Mouse (Mus musculus) A20 (cell line): ENCODE measurements around the gene H2al1m.
"Not testable (repeated sequence)": the region's sequence is repeated elsewhere in the genome, so short reads cannot be mapped to it uniquely, and the experiment has no call there.

Source experiments
- DNase-seq: peaks from one replicate; pipeline ENCODE4 v3.0.0-alpha.2; 2011; ENCODE audit warnings: low read depth, low spot score

H2al1m gene

DNA sequence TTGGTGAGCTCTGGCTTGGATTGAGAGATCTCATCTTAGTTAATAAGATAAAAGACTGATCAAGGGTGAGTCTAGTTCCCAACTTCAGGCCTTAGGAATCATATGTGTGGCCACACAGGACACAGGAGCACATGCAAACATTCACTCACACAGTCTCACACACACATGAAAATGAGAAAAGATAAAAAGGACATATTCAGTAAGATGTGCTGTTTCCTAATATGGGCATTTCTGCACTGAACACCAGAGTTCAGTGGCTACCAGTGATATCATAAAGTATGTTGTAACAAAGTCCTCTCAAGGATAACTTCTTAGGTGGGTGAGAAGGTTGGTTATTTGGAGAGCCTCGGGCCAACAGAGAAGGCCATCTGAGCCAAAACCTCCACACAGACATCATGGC, at the start of gene H2al1m:
H2al1m (plus strand) TSS at position 301 of the 400 bp plus-strand sequence.
- not testable (repeated sequence) for DNase-seq

DNA sequence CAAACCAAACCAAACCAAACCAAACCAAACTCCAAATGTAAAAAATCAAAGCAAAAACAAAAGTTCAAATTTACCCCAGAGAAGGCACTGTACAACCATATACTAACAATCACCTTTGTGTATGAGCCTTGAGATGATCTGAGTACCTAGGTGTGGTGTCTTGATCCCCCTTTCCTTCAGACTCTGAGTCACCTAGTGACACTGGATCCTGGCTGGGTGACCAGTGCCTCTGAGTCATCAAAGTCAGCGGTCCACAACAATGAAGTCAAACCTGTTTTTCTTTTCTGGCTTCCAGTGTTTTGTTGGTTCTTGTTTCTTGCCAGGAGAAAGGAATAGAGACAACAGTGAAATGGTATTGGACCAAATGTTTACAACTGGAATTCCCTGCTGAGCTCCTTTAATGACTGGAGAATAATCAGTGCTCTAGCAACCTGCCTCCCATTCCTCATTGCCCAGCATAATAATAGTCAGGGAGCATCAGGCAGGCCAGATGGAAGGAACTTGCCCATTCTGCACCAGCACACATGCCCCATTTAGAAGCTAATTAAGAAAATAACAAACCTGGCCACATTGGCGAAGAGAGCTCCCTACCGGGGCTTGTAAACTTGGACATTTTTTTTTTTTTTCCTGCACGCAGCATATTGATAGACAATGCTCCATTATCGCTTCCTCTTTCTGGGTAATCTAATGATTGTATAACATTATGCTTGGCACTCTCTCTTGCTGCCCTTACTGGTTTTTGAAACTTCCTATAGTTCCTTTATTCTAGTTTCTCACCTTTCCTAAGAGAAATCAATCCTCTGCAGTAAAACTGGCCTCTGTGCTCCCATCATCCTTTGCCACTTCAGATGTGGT, 42.6 kb upstream of the H2al1m start:
- no peak for DNase-seq

DNA sequence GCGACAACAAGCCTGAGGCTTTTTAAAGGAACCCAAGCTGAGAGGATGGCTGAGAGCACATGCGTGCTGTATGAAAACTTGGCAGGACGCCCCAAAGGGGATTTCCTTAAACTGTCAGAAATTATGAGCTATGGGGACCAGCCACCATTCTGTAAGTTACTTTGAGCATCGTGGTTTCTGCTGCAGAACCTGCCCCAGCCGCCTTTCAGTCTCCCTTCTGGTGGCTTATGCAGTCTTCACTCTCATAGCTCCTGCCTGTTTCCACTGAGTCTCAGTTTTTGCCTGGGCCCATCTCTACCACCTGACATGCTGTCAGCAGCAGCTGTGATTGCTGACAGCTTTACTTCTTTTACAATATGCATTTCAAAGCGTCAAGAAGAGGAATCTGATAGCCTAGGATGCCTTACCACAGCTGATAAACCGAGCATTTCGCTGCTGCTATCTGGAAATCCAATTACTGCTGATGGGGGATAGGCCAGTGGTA, 40.1 kb upstream of the H2al1m start:
- DNase-seq, result peak; percentile 74

DNA sequence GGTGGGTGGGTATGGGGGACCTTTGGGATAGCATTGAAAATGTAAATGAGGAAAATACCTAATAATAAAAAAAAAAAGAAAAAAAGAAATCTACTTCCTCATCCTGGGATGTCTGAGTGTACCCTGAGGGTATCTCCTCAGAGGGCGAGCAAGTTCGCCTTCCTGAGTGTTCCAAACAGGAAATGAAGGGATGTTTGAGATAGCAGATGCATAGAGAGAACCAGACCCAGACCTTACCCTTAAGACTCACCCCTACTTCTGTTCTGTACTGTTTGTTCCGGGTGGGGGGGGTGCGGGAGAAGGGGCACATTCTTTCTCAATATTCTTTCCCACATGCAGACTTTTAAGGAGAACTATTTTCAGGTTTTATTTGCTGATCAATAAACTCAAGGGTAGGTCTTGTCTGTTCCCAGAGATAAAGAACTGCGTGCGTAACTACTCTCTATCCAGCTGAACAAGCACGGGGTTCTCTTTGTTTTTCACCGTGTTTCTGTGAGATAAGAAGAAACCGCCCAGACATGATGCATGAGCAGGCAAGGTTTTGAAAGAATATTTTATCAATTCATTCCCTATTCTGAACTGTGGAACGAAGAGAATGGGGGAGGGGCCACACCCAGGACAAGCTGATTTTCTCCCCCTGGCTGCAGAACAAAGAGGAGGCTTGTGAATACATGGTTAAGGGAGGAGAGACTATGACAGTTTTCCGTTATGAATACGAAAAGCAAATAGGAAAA, 38.8 kb upstream of the H2al1m start:
- DNase-seq, result no peak

DNA sequence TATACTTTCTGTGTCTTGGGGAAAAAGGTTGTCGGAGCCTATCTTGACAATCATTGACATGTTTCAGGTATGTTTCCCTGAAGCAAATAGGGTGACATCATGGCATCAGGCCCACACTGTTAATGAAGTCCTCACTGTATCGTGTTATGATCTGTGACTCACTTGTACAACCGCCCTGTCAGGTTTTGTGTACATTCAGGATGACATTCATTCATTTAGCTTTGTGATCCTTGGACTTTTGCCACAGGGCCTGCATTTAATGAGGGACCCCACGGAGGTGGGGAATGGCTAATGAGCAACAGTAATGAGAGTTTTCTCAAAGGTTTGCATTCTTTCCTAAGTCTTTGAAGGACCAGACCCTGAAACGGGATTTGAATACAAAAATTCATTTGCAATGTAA, 34.7 kb upstream of the H2al1m start:
- DNase-seq, result no peak

DNA sequence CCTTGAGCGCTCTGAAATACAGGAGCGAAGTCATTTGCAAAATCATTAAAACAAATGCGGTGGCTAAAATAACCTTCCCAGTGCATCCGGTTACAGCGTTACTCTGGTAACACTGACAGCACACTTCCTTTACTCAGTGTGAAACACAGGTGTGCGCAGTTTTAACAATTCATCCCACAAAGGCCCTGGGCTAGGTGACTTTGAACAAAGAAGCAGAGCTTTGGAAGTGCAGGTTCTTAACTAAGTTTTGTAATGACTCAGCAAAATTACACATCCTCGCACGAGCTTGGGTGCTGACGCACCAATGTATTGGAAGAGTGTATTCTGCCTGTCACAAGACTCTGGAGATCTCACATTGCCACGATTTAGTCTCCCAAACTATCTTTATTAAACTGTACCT, 29.6 kb upstream of the H2al1m start:
- DNase-seq, result peak; percentile 78

DNA sequence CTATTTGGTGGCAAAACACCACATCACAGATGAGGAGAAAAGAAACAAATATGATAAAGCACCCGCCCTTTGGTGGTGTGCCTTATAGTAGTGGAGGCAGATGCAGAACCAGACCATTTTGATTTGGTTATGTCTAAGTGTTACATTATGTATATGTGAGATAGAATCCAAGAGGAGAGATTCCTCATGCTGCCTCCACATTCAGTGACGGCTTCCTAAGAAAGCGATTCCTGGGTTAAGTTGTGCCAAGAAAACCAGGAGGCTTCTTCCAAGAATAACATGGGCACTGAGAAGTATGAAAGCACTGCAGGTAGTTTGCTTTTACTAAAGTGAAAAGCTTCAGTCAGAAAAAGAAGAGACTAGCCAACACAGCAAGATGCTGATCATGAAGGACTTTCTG, 28.7 kb upstream of the H2al1m start:
- DNase-seq, result no peak

DNA sequence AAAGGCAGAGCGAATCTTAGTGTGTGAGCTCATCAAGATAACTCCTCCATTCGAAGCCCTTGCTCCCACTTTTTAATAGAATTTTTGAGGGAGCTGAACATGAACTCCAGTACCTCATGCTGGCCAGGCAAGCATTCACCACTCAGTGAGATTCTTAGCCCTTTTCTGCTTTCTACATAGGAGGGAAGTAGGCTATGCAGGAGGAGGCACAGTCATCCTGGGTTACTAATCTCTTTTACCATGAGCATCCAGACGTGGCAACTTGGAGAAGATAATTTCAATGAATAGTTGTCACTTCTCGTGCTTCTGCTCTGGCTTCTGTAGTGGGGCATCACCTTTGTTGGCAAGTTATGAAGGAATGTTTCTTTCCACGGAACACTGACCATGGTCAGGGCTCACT, 26.8 kb upstream of the H2al1m start, which contains the start of gene Gm14862:
Gm14862 (minus strand) TSS at position 134 of the 400 bp plus-strand sequence.
- DNase-seq, result no peak

DNA sequence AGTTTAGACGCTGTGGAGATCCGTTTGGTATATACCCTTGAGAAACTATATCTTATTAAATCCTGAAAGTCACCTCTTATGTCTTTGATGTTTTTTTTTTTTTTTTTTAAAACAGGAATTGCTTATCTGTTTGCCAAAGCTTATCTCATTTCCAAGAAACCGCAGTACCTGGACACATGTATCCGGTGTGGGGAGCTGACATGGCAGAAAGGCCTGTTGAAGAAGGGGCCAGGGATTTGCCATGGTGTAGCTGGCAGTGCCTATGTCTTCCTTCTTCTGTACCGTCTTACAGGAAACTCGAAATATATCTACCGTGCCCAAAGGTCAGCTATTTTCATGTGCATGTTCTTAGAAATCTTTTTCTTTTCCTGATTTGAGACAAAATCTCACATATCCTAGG, 25.7 kb upstream of the H2al1m start:
- no peak for DNase-seq

DNA sequence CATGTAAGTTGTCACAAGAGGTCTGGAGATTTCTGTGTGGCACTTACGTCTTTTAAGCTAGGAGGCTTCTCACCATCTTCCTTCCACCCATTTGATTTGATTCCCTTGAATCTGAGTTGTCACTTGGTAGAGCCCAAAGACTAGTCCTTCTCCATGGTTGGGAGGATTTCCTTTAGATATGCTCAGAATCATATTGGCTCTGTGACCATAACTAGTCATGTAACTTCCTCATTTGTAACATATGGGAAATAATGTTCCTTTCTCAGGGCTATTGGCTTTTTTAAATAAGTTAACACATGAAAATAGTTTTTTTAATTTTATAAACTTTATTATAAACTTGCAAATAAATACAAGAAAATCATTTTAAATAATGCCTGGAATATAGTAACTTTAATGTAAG, 24.3 kb upstream of the H2al1m start:
- no peak for DNase-seq

DNA sequence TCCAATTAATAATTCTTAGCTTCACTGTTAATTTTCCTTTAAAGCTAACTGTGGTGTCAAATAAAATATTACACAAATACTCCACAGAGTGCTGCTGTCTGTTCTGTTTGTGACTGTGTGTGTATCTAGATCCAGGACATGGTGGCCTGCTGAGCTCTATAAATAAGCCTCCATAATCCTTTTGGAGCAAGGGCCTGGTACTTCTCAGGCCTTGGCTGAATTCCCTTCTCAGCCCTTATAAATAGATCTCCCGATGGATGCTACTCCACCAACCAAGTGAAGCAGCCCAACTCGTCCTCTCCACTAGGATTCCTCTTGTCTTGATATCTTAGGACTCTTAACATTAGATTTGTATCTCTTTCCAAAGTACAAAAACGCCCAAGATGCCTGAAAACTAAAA, 12.5 kb upstream of the H2al1m start:
- no peak for DNase-seq

DNA sequence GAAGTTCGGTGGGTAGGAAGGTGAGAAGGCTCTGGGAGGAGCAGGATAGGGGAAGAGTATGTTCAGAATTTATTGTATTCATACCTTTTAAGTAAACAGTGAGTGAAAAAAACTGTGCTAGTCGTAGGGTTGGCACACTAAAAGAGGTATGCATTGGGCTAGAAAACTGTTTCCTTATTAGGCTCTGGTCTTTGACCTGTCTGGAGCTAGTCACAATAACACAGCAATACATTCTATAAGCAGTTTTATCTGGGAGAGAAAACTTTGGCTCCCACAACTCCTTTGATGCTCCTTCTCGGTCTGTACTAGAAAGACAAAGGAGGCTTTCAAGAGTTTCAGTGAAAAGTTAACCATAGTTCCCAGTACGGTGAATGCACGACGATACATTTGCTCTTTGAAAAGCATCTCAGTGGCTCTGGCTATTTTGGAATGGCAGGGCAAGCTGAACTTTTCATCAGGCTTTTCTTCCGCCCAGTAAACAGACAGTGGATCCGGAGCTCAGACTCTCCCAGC, 11.6 kb upstream of the H2al1m start:
- DNase-seq, result no peak

DNA sequence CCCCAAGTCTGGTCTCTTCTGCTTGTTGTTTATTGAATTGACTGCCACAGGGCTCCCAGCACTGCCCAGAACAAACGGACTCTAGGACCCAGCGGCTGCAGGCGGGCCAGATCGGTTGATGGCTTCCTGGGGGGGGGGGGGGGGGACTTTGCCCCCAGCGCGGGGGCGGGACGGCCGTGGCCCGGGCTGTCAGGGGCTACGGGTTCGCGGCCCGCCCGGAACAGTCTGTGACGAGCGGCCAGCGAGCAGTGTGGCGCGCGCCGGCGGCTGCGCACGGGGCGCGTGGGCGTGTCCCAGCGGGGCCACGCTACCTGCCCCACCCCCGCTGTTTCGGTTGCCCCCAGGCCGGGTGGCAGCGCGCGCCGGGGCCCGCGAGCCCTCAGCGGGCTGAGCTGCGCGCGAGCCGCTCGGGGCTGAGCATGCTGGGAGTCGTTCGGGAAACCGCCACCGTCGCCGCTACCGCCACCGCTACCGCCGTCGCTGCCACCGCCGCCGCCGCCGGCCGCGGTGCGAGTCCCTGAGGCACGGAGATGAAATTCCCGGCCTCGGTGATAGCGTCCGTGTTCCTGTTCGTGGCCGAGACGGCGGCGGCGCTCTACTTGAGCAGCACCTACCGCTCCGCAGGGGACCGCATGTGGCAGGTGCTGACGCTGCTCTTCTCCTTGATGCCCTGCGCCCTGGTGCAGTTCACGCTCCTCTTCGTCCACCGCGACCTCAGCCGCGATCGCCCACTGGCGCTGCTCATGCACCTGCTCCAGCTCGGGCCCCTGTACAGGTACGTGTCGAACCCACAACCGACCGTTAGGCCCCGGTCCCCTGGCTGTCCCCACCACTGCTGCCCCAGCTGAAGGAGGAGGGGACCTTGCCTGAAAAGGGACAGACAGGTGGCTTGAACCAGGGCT, 10.9 kb upstream of the H2al1m start, which contains the start of gene Xk:
Xk (plus strand) TSS at position 297 of the 902 bp plus-strand sequence.
- DNase-seq, result peak; percentile 84

DNA sequence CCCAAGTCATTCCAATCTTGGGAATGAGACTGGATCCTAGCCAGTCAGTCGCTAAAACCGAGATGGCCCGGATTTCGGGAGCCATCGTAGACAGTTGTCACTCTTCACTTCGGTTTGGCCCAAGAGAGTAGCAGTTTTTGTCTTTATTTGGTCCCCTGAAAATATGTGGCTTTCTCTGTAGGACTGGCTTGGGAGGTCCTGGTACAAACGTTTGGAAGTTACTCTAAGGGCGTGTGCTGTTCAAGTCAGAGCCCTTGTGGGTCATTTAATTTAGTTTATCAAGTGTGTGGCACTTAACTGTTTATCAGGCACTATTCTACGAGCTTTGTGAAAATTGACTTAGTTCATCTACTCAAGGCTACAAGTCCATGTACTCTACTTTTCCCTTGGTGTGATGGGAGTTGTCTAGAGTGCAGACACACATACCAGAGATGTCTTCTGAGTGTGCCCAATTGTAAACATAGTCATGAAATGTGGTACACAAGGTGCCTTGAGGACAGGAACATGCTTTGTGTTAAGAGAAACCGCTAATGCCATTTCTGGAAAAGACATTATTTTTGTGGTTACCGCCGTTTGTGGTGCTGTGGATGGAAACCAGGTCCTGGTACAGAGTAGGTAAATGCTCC, 10.1 kb upstream of the H2al1m start:
- DNase-seq, result no peak

DNA sequence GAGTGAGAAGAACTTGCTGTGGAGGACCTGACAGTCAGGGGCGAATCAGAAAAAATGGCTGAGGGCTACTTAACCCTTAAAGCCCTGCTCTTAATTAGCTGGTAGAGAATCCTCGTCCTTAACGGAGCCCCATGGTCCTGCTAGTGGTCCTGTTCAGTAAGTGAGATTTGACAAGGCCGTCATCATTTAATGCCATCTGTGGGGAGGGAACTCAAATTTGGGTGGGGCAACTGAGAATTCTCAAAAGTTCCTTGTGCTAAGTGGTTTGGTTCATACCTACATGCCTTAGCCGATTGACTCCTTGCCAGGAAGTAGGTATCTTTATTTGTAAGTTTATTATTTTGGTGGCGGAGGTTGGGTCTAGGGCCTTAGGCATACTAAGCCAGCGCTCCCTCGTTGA, 9.2 kb upstream of the H2al1m start:
- DNase-seq, result peak; percentile 50

DNA sequence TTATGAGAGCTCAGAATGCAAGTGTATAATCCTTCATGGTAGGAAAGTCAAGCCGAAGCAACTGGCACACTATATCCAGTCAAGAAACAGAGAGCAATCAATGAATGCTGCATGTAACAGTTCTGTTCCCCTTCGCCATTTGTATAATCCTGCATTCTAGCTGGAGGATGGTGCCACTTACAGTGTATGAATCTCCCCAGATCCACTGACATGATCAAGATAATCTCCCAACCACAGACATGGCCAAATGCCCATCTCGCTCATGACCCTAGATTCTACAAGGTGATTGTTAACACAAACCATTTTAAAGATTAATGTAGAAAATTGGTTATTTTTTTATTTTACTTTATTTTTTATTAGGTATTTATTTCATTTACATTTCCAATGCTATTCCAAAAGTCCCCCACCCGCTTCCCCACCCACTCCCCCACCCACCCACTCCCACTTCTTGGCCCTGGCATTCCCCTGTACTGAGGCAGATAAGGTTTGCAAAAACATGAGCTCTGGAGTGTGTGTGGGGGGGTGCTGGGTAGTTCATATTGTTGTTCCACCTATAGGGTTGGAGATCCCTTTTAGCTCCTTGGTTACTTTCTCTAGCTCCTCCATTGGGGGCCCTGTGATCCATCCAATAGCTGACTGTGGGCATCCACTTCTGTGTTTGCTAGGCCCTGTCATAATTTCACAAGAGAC, 9.7 kb downstream of the H2al1m start:
- not testable (repeated sequence) for DNase-seq

DNA sequence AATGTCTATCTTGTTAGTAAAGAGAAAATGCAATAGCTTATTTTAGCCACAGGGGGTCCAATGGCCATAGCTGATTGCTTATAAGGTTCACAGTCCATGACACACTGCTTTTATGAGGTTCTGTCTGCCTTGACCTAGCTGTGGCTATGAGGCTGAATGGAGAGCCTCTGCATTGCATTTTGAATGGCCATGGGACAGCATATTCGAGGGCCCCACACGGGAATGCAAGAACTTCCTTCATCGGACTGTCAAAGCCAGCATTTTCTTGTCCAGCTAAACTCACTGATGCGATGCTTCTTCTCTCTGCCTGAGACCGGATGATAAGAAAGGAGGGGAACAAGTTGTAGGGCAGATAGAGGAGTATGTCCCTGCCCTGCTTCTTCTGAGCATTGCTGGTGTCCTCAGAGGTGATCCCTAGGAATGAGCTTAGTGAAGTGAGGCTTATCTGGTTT, 14.9 kb downstream of the H2al1m start:
- no peak for DNase-seq

DNA sequence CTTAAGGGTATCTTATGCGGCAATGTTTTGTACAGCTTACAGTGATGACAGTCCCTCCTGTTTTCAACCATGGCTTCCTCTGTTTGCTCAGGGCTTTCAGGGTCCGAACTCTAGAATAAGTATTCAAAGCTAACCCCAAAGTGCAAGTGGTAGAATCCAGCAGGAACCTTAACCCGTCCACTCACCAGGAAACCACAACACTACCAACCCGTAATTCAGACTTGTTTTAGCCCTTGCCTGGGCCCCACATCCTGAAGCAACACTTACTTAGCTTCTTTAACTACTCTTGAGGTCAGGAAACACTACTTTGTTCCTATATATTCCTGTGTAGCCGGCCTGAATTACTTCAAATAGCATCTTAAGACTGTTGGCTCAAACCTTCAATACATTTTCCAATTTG, 19.2 kb downstream of the H2al1m start:
- no peak for DNase-seq

DNA sequence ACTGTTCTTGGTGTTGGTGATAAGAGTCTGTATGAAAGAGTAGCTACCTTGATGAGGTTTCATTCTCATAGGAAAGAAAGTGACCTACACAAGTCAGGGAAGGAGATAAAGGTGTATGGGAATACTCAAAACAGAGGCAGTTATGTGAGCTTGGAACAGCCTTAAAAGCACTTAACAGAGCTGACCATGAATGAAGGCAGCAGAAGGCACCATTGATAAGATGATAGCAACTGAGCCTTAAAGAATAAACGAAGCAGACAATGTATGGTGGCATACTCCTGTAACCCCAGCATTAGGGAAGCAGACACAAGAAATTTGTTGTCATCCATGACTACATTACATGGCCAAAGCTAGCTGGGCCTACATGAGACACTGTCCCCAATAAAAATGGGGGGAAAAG, 19.9 kb downstream of the H2al1m start:
- DNase-seq, result no peak

DNA sequence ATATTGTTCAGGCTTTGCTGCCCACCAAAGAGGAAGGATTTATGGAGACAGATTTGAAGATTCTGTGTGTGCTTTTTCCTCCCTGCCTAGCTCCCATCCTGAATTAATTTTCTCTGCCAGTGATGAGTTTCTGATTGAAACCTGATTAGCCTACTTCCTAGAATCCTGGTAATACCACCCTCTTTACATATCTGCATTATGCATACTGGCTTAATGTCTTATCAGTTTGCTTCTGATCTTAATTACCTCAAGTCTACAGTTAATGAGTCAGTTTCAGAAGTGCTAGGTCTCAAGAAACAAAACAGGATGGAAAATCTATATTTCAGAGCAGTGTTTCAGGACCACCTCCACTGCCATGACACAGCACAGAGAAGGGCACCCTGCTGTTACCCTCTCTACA, 32.9 kb downstream of the H2al1m start:
- not testable (repeated sequence) for DNase-seq
